In the genomic region with DNA sequence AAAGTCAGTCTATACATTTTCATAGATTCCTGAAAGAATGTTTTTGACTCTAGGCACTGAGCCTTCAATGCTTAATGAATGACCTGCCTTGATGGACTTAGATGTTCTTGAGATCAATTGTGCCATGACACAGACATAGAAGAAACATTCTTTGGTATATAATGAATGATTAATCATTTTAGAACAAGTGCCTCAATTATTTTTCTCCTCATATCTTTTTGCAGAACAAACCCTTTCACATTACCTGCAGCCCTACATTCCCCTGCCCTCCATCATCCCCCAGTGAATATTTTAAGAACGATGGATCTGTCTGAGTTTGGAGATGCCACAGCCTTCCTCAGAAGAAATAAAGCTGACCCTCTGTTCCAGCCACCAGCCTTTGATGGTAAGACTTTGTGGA, we compare ENCODE assay signal across 38 mouse cellular contexts. TPM values are rescaled to one million over a fixed set of nuclear protein-coding genes. Genes with fewer than 3 reads are reported as not detected.
"Had no signal": no experiment of that assay in that cellular context is flagged by ENCODE, and none has a peak within 500 bp of the region (broad histone marks: within the 10 kb centered on the region; RNA-seq: fewer than 3 reads in every experiment).

Myh15 (plus strand) TSS at position 301 of the 400 bp plus-strand sequence.

- H3K4me1 ChIP-seq: heart, embryonic 10.5 days; heart, embryonic 12.5 days; heart, embryonic 13.5 days; heart, embryonic 15.5 days; hindbrain, embryonic 10.5 days; hindbrain, embryonic 12.5 days; hindbrain, embryonic 13.5 days; hindbrain, embryonic 15.5 days; intestine, embryonic 15.5 days; kidney, embryonic 15.5 days had no signal

- H3K4me3 ChIP-seq: heart, embryonic 10.5 days; heart, embryonic 12.5 days; heart, embryonic 13.5 days; heart, embryonic 15.5 days; hindbrain, embryonic 10.5 days; hindbrain, embryonic 12.5 days; hindbrain, embryonic 13.5 days; hindbrain, embryonic 15.5 days; intestine, embryonic 15.5 days; kidney, embryonic 15.5 days; layer of hippocampus, adult 2 months; left cerebral cortex, adult 2 months had no signal

- DNase-seq: heart, postnatal 10 days; heart, postnatal 14 days; heart, postnatal 36 days; heart, postnatal 4 days; kidney, adult 11 months; kidney, adult 18-20 months; kidney, postnatal 10 days; kidney, postnatal 25 days; layer of hippocampus, adult 9-11 months; layer of hippocampus, postnatal 36 days had no signal

- H3K27ac ChIP-seq: heart, embryonic 10.5 days; heart, embryonic 13.5 days; heart, embryonic 15.5 days; hindbrain, embryonic 10.5 days; hindbrain, embryonic 12.5 days; hindbrain, embryonic 13.5 days; hindbrain, embryonic 14.5 days; hindbrain, embryonic 15.5 days; hindbrain, postnatal 0 days; intestine, embryonic 15.5 days; kidney, embryonic 15.5 days; kidney, postnatal 0 days; layer of hippocampus, adult 2 months; left cerebral cortex, adult 2 months had no signal

RNA-seq across cellular contexts. Expression of gene Myh15, which starts in this region (rescaled TPM):
- total RNA-seq: heart, postnatal 10 days; heart, postnatal 14 days; heart, postnatal 25 days; heart, postnatal 36 days; heart, postnatal 4 days; hematopoietic stem cell, adult 5-6 weeks had no signal
- polyA plus RNA-seq: heart, embryonic 10.5 days; heart, embryonic 11.5 days; heart, embryonic 14.5 days; heart, embryonic 15.5 days; heart, postnatal 0 days; hindbrain, embryonic 10.5 days; hindbrain, embryonic 11.5 days; hindbrain, embryonic 12.5 days; hindbrain, embryonic 13.5 days; intestine, embryonic 14.5 days; intestine, embryonic 15.5 days; intestine, embryonic 16.5 days; intestine, postnatal 0 days; kidney, adult 2 months; kidney, embryonic 14.5 days; kidney, embryonic 15.5 days; kidney, embryonic 16.5 days; kidney, postnatal 0 days; large intestine, adult 2 months had no signal
